Mouse (Mus musculus) bone marrow, adult 2 months (tissue): ENCODE measurements at regions not wholly inside any gene's neighbourhood (a gene's known extent, or its start where the extent isn't known, plus 50 kb on each side); places are given as distances from the start of the nearest gene placed in this dataset.

ENCODE experiments used
- CTCF ChIP-seq: fragments of 200-500 bp; IDR thresholded peaks from 2 replicates; pipeline ENCODE4 v1.5.1; 2011; ENCODE audit warnings: low read length, control low read depth; ENCODE audit not compliant: control insufficient read depth, insufficient read depth
- POLR2A ChIP-seq: fragments of 200-500 bp; IDR thresholded peaks from 2 replicates; pipeline ENCODE4 v1.6.1; 2011; ENCODE audit warnings: low read depth, mild to moderate bottlenecking, control low read depth, low read length, borderline replicate concordance; ENCODE audit not compliant: control insufficient read depth

DNA sequence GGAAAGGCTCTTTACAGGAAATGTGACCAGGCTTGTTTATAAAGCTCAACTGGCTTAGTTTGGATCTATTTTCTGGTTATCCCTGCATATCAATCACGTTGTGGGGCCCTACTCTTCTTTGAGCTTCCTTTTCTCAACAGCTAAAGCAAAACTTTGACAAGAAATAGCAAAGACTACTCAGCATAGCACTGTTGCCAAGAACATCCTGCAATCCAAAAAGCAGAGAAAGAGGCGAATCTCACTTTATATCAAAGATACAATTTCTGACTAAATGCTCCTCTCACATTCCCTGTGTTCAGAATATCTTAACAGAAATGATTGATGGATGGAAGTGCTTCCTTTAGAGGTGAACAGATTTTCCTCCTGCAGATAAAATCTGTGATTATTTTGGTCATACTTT, 666.1 kb downstream of the Efnb2 start:
- TF ChIP-seq POLR2A (no peak), CTCF (no peak)
